Mouse (Mus musculus) brain, embryonic 14.5 days (tissue): Measurements from ENCODE around the gene Wsb2.

Source experiments
- CTCF ChIP-seq: fragments of 200-500 bp; IDR thresholded peaks from 2 replicates; pipeline ENCODE4 v1.5.1; 2012; ENCODE audit warnings: inconsistent platforms, mild to moderate bottlenecking, moderate library complexity, borderline replicate concordance; ENCODE audit not compliant: insufficient read depth, insufficient read length; ENCODE audit errors: extremely low read depth
- POLR2A ChIP-seq: fragments of 200-500 bp; IDR thresholded peaks from 2 replicates; pipeline ENCODE4 v1.6.1; 2012; ENCODE audit warnings: mild to moderate bottlenecking, inconsistent platforms, borderline replicate concordance; ENCODE audit not compliant: poor library complexity, insufficient read depth, insufficient read length, severe bottlenecking; ENCODE audit errors: extremely low read depth

DNA sequence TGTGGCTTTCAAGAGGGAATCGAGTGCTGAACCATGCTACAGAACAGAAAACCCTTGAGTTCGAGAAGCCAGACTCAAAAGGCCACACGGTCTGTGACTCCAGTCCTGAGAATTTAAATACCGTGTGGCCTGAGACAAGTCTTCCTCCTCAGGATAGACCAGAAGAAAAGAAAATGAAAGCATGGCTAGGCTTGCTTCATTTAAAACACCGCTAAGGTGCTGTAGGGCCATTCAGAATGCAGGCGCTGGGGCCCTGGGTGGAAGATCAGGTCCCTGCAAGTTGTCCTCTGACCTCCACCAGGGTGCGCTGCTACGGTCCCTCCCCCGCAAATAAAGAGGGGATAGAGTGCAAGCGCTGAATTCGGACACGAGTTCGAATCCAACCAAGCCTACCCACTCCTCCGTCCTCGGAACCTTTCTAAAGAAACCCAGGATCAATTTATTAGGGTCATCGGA lies 31.2 kb downstream of the Wsb2 start:
- TF ChIP-seq CTCF (peak; percentile 52), POLR2A (no peak)
